Mouse (Mus musculus): ENCODE data around the gene Slc25a44. TPM values are rescaled to one million over a fixed set of nuclear protein-coding genes. Genes with fewer than 3 reads are reported as not detected.
"Not testable (repeated sequence)": the region's sequence is repeated elsewhere in the genome, so short reads cannot be mapped to it uniquely, and the experiment has no call there.

Gene Slc25a44
- total and polyA plus RNA-seq, 2 experiments from 2014 or later, result 34.1 to 68.6 TPM

DNA sequence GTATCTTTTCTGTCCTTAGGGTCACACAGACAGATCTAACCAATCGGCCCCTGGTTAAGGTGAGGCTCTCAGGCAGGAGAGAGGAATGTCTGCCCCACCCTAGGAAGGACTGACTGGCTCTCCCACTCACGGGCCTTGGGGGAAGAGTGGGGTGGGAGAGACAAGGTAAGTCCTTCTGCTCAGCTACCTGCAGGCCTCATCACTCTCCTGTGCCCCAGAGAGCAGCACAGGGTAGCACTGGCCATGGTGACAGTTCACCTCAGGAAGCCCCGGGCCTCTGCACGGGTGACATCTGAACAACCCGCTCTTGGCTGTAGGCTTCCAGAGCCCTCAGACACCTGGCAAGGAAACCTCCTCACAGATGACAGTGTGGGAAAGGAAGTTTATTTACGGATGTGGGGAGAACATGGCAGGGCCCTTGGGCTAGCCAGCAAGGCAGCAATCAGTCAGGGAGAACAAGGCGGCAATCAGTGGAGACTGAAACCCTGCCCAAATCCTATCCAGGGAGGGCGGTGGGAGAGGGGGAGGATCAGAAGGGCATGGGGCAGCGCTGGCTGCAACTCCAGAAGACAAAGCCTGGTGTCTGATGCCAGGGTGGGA, 31.1 kb downstream of the Slc25a44 start:
- WGBS, result 85% methylated on average over 9 of the region's 9 CpGs
- H3K9me3 ChIP-seq (ENCODE audit: low read length), result no peaks in the 10 kb centered on the region

GRCm38 (mm10) chr3:88384364-88384763, 40.6 kb downstream of the Slc25a44 start, which contains the start of gene Bglap:
Gene Bglap (minus strand): TSS chr3:88384464.
- no peaks in the 10 kb centered on the region for H3K27me3 ChIP-seq (ENCODE audit: insufficient read depth, low read length)
- H3K9ac ChIP-seq (replicated peaks; ENCODE audit: low read length), result no peak within 1 kb of the TSS
- ATAC-seq (no peak), DNase-seq (ENCODE audit: low spot score) (no peak)
- H3K27ac ChIP-seq, result no peak within 1 kb of the TSS
- no peak within 1 kb of the TSS for H3K4me2 ChIP-seq (ENCODE audit: low read depth, low read length)
- TF ChIP-seq CTCF (IDR thresholded peaks at IDR 0.05; ENCODE audit: low read depth), result no peak
- H3K4me1 ChIP-seq (ENCODE audit: insufficient read depth, low read length), result no peaks in the 10 kb centered on the region
- no peak within 1 kb of the TSS for H3K4me3 ChIP-seq (ENCODE audit: low read length)
- H3K36me3 ChIP-seq (ENCODE audit: insufficient read depth, low read length), result no peaks in the 10 kb centered on the region
- no peaks in the 10 kb centered on the region for H3K9me3 ChIP-seq (ENCODE audit: low read length)
- WGBS, result 81% methylated on average over 5 of the region's 5 CpGs

More for the DNA sequence above, 31.1 kb downstream of the Slc25a44 start:
- no peaks in the 10 kb centered on the region for H3K27me3 ChIP-seq (ENCODE audit: insufficient read depth, low read length)
- TF ChIP-seq CTCF (IDR thresholded peaks at IDR 0.05; ENCODE audit: low read depth), result no peak
- H3K4me2 ChIP-seq (ENCODE audit: low read depth, low read length), result no peak overlapping the region
- H3K4me1 ChIP-seq (ENCODE audit: insufficient read depth, low read length), result no peaks in the 10 kb centered on the region
- no peak overlapping the region for H3K4me3 ChIP-seq (ENCODE audit: low read length)
- no peaks in the 10 kb centered on the region for H3K36me3 ChIP-seq (ENCODE audit: insufficient read depth, low read length)
- H3K27ac ChIP-seq, result no peak overlapping the region
- H3K9ac ChIP-seq (replicated peaks; ENCODE audit: low read length), result no peak overlapping the region
- DNase-seq (ENCODE audit: low spot score), result no peak
- no peak for ATAC-seq

GRCm38 (mm10) chr3:88382383-88382782, 42.6 kb downstream of the Slc25a44 start:
- DNase-seq (ENCODE audit: low spot score); H3K9me3 ChIP-seq (ENCODE audit: low read length); H3K4me1 ChIP-seq (ENCODE audit: insufficient read depth, low read length); H3K27me3 ChIP-seq (ENCODE audit: insufficient read depth, low read length); H3K4me3 ChIP-seq (ENCODE audit: low read length); H3K4me2 ChIP-seq (ENCODE audit: low read depth, low read length); H3K36me3 ChIP-seq (ENCODE audit: insufficient read depth, low read length); H3K27ac ChIP-seq; H3K9ac ChIP-seq (replicated peaks; ENCODE audit: low read length): not testable (repeated sequence)
- WGBS, result 30% methylated on average over 2 of the region's 7 CpGs
- ATAC-seq, result 0 out of 2 replicates have a peak, but pooled peaks have one; percentile 6

GRCm38 (mm10) chr3:88381389-88382315, 43.3 kb downstream of the Slc25a44 start:
- H3K9me3 ChIP-seq (ENCODE audit: low read length); H3K27me3 ChIP-seq (ENCODE audit: insufficient read depth, low read length); H3K9ac ChIP-seq (replicated peaks; ENCODE audit: low read length); H3K4me1 ChIP-seq (ENCODE audit: insufficient read depth, low read length); H3K4me3 ChIP-seq (ENCODE audit: low read length); H3K36me3 ChIP-seq (ENCODE audit: insufficient read depth, low read length): not testable (repeated sequence)
- Histone ChIP-seq H3K27ac (0 out of 2 replicates have a peak overlapping the region, but pooled peaks have one; percentile 26), H3K4me2 (ENCODE audit: low read depth, low read length) (peak overlapping the region; percentile 38; the same call in 1 of the 2 replicates)
- ATAC-seq (peak; percentile 88), DNase-seq (ENCODE audit: low spot score) (peak; percentile 63)
- WGBS, result 5% methylated on average over 21 of the region's 22 CpGs

GRCm38 (mm10) chr3:88378599-88378998, 46.3 kb downstream of the Slc25a44 start, which contains the start of gene Bglap2:
Gene Bglap2 (minus strand): TSS chr3:88378699.
- ATAC-seq; H3K4me1 ChIP-seq (ENCODE audit: insufficient read depth, low read length); H3K36me3 ChIP-seq (ENCODE audit: insufficient read depth, low read length); H3K9ac ChIP-seq (replicated peaks; ENCODE audit: low read length); H3K27ac ChIP-seq; DNase-seq (ENCODE audit: low spot score); H3K4me2 ChIP-seq (ENCODE audit: low read depth, low read length); H3K27me3 ChIP-seq (ENCODE audit: insufficient read depth, low read length); H3K9me3 ChIP-seq (ENCODE audit: low read length); H3K4me3 ChIP-seq (ENCODE audit: low read length): not testable (repeated sequence)
- 76% methylated on average over 4 of the region's 5 CpGs for WGBS

- not testable (repeated sequence) for H3K27me3 ChIP-seq (ENCODE audit: insufficient read depth, low read length); H3K9ac ChIP-seq (replicated peaks; ENCODE audit: low read length); DNase-seq (ENCODE audit: low spot score); H3K4me3 ChIP-seq (ENCODE audit: low read length); H3K4me1 ChIP-seq (ENCODE audit: insufficient read depth, low read length); H3K4me2 ChIP-seq (ENCODE audit: low read depth, low read length); H3K9me3 ChIP-seq (ENCODE audit: low read length); H3K36me3 ChIP-seq (ENCODE audit: insufficient read depth, low read length)
- 23% methylated on average over 5 of the region's 7 CpGs for WGBS
- peak; percentile 34; the same call in 1 of the 2 replicates for ATAC-seq
- peak overlapping the region; percentile 26; the same call in 1 of the 2 replicates for H3K27ac ChIP-seq
Observed at GRCm38 (mm10) chr3:88376644-88377043, 48.3 kb downstream of the Slc25a44 start.

DNA sequence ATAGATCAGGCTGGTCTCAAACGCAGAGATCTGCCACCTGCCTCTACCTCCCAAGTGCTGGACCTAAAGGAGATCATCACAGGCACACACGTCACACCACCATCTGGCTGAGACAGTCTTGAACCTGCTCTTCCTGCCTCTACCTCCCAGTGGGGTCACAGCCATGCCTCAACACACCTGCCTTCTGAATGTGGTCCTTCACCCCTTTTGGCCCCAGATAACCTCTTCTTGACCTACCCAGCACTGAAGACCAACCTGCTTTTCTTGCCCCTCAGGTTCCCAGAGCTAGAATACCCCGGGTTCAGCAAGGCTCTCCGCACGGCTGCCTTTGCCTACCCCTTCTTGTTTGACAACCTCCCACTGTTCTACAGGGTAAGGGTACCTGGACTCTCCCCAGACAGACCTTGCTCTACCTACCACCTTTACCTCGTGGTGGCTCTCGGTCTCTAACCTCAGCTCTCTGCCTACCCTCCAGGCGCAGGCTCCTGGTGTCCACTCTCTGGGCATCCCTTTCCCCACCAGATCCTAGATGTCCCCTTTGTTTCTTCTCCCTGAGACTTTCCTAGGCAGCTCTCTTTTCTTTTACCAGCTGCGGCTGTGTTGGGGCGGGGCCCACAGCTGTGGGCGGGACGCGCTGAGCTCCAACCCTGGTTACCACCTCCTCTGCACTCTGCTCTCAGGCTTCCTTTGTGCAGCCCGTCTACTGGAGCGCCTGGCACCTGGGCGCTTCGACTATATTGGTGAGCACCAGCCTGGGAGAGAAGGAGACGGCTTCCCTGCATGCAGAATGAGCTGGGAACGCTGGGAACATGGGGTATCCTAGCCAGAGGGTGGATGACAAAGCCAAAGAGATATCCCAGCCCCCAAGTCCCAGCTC, 49.0 kb downstream of the Slc25a44 start:
- H3K9me3 ChIP-seq (ENCODE audit: low read length); H3K27me3 ChIP-seq (ENCODE audit: insufficient read depth, low read length); H3K4me3 ChIP-seq (ENCODE audit: low read length); H3K9ac ChIP-seq (replicated peaks; ENCODE audit: low read length); H3K4me2 ChIP-seq (ENCODE audit: low read depth, low read length); H3K36me3 ChIP-seq (ENCODE audit: insufficient read depth, low read length); H3K4me1 ChIP-seq (ENCODE audit: insufficient read depth, low read length): not testable (repeated sequence)
- ATAC-seq, result peak; percentile 88
- peak overlapping the region; percentile 26; the same call in 1 of the 2 replicates for H3K27ac ChIP-seq
- peak; percentile 51 for DNase-seq (ENCODE audit: low spot score)
- WGBS, result 15% methylated on average over 18 of the region's 19 CpGs

- not testable (repeated sequence) for H3K27me3 ChIP-seq (ENCODE audit: insufficient read depth, low read length); H3K36me3 ChIP-seq (ENCODE audit: insufficient read depth, low read length); H3K9me3 ChIP-seq (ENCODE audit: low read length); H3K4me2 ChIP-seq (ENCODE audit: low read depth, low read length); H3K27ac ChIP-seq; DNase-seq (ENCODE audit: low spot score); H3K9ac ChIP-seq (replicated peaks; ENCODE audit: low read length); H3K4me3 ChIP-seq (ENCODE audit: low read length); ATAC-seq; H3K4me1 ChIP-seq (ENCODE audit: insufficient read depth, low read length)
- 94% methylated on average over 9 of the region's 9 CpGs for WGBS
Observed at GRCm38 (mm10) chr3:88372643-88373042, 52.3 kb downstream of the Slc25a44 start, which contains the start of gene Bglap3. Gene Bglap3 (minus strand): TSS chr3:88372743.

DNA sequence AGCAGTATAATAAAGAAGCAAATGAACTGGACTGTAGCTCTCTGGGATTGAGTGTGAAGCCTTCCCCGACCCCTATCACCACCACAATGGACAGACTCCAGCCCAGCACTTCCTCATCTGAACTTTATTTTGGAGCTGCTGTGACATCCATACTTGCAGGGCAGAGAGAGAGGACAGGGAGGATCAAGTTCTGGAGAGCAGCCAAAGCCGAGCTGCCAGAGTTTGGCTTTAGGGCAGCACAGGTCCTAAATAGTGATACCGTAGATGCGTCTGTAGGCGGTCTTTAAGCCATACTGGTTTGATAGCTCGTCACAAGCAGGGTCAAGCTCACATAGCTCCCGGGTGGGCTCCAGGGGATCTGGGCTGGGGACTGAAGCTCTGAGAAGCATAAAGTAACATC, 56.4 kb downstream of the Slc25a44 start:
- H3K9me3 ChIP-seq (ENCODE audit: low read length); H3K4me1 ChIP-seq (ENCODE audit: insufficient read depth, low read length); H3K36me3 ChIP-seq (ENCODE audit: insufficient read depth, low read length); H3K9ac ChIP-seq (replicated peaks; ENCODE audit: low read length); H3K4me3 ChIP-seq (ENCODE audit: low read length); H3K27ac ChIP-seq; H3K27me3 ChIP-seq (ENCODE audit: insufficient read depth, low read length); H3K4me2 ChIP-seq (ENCODE audit: low read depth, low read length); DNase-seq (ENCODE audit: low spot score); ATAC-seq: not testable (repeated sequence)
- WGBS, result 86% methylated on average over 7 of the region's 7 CpGs

Measured in hindbrain, postnatal 0 days (tissue).